Mouse (Mus musculus): ENCODE data around the gene Nedd4. TPM values are rescaled to one million over a fixed set of nuclear protein-coding genes. Genes with fewer than 3 reads are reported as not detected.

Nedd4 gene
- polyA plus RNA-seq, 1 experiment: 215 TPM

- Histone ChIP-seq H3K36me3 (ENCODE audit: control insufficient read depth, insufficient read depth) (no peaks in the 10 kb centered on the region), H3K4me3 (ENCODE audit: insufficient read depth, poor library complexity, severe bottlenecking) (no peak overlapping the region), H3K27me3 (ENCODE audit: control insufficient read depth, insufficient read depth, insufficient read length) (no peaks in the 10 kb centered on the region), H3K79me3 (ENCODE audit: low read depth) (no peaks in the 10 kb centered on the region), H3ac (ENCODE audit: control insufficient read depth, insufficient read length, low read depth) (no peak overlapping the region), H3K79me2 (ENCODE audit: control insufficient read depth, insufficient read depth) (no peaks in the 10 kb centered on the region)
- no peak for TF ChIP-seq FOSL1 (IDR thresholded peaks at IDR 0.05; ENCODE audit: insufficient read depth, low read length, poor library complexity, severe bottlenecking)
- no peak for TF ChIP-seq USF1 (IDR thresholded peaks at IDR 0.05; ENCODE audit: low read depth)
- TF ChIP-seq MYOD1 (IDR thresholded peaks at IDR 0.05; ENCODE audit: control insufficient read depth, insufficient read length, low read depth): no peak
- no peak for TF ChIP-seq CTCF (IDR thresholded peaks at IDR 0.05; ENCODE audit: control insufficient read depth, insufficient read depth, insufficient read length)
- TF ChIP-seq MYOG (IDR thresholded peaks at IDR 0.05; ENCODE audit: control insufficient read depth, extremely low read depth, insufficient read length): no peak
- no peak for TF ChIP-seq MAX (IDR thresholded peaks at IDR 0.05)
- TF ChIP-seq CEBPB (IDR thresholded peaks at IDR 0.05; ENCODE audit: low read depth): no peak
Observed at GRCm38 (mm10) chr9:72627598-72627997, 34.5 kb upstream of the Nedd4 start.

DNA sequence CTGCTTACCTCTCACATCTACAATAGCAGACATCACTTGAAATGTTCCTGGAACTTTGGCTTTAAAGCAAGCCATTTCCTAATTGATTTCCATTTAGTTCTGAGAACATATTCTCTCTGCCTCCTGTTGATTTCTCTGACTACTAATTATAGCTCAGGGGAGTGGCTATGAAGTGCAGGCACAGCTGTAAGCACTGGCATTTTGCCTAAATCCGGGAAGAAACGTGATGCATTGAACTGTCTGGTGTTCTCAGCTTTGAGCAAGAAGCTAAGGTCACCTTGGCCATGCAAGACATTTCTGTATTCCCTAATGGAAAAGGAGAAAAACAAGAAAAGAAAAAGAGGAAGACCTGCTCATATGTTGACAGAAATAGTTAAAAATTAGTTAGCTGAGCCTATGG is 33.6 kb upstream of the Nedd4 start:
- no peaks in the 10 kb centered on the region for H3K79me2 ChIP-seq (ENCODE audit: control insufficient read depth, insufficient read depth)
- no peaks in the 10 kb centered on the region for H3K79me3 ChIP-seq (ENCODE audit: low read depth)
- peak; percentile 55 for TF ChIP-seq MYOD1 (IDR thresholded peaks at IDR 0.05; ENCODE audit: control insufficient read depth, insufficient read length, low read depth)
- TF ChIP-seq FOSL1 (IDR thresholded peaks at IDR 0.05; ENCODE audit: insufficient read depth, low read length, poor library complexity, severe bottlenecking): no peak
- H3K4me3 ChIP-seq (ENCODE audit: insufficient read depth, poor library complexity, severe bottlenecking): no peak overlapping the region
- no peaks in the 10 kb centered on the region for H3K27me3 ChIP-seq (ENCODE audit: control insufficient read depth, insufficient read depth, insufficient read length)
- no peaks in the 10 kb centered on the region for H3K36me3 ChIP-seq (ENCODE audit: control insufficient read depth, insufficient read depth)
- H3ac ChIP-seq (ENCODE audit: control insufficient read depth, insufficient read length, low read depth): no peak overlapping the region

GRCm38 (mm10) chr9:72632198-72632597 is 29.9 kb upstream of the Nedd4 start:
- no peak for TF ChIP-seq MAX (IDR thresholded peaks at IDR 0.05)
- no peak for TF ChIP-seq CEBPB (IDR thresholded peaks at IDR 0.05; ENCODE audit: low read depth)
- TF ChIP-seq CTCF (IDR thresholded peaks at IDR 0.05; ENCODE audit: control insufficient read depth, insufficient read depth, insufficient read length): no peak
- no peak for TF ChIP-seq MYOG (IDR thresholded peaks at IDR 0.05; ENCODE audit: control insufficient read depth, extremely low read depth, insufficient read length)
- no peak for TF ChIP-seq FOSL1 (IDR thresholded peaks at IDR 0.05; ENCODE audit: insufficient read depth, low read length, poor library complexity, severe bottlenecking)
- TF ChIP-seq USF1 (IDR thresholded peaks at IDR 0.05; ENCODE audit: low read depth): no peak
- no peak for TF ChIP-seq MYOD1 (IDR thresholded peaks at IDR 0.05; ENCODE audit: control insufficient read depth, insufficient read length, low read depth)
- no peak overlapping the region for H3ac ChIP-seq (ENCODE audit: control insufficient read depth, insufficient read length, low read depth)
- H3K4me3 ChIP-seq (ENCODE audit: insufficient read depth, poor library complexity, severe bottlenecking): no peak overlapping the region

DNA sequence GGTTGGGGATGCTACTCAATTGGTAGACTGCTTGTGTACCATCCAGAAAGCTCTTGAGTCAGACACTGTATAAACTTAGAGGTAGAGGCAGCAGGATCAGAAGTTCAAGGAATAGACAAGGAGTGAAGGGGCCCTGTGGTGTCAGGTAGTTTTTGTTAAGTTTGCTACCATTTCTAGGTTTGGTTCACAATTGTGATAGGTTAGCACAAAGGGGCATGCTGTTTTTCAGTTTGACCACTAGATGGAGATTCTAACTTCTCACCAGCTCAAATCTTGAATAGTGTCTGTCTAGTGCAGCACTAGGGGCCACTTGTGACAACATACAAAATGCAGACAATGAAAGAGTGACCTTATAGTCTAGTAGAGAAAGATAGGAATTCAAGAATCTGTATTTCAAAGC is 27.0 kb upstream of the Nedd4 start:
- TF ChIP-seq MYOG (IDR thresholded peaks at IDR 0.05; ENCODE audit: control insufficient read depth, extremely low read depth, insufficient read length) (no peak), CEBPB (IDR thresholded peaks at IDR 0.05; ENCODE audit: low read depth) (no peak), CTCF (IDR thresholded peaks at IDR 0.05; ENCODE audit: control insufficient read depth, insufficient read depth, insufficient read length) (peak; percentile 33)
- H3ac ChIP-seq (ENCODE audit: control insufficient read depth, insufficient read length, low read depth): no peak overlapping the region
- H3K79me2 ChIP-seq (ENCODE audit: control insufficient read depth, insufficient read depth): no peaks in the 10 kb centered on the region
- H3K27me3 ChIP-seq (ENCODE audit: control insufficient read depth, insufficient read depth, insufficient read length): no peaks in the 10 kb centered on the region
- no peaks in the 10 kb centered on the region for H3K36me3 ChIP-seq (ENCODE audit: control insufficient read depth, insufficient read depth)
- no peaks in the 10 kb centered on the region for H3K79me3 ChIP-seq (ENCODE audit: low read depth)
- no peak overlapping the region for H3K4me3 ChIP-seq (ENCODE audit: insufficient read depth, poor library complexity, severe bottlenecking)

More at GRCm38 (mm10) chr9:72632198-72632597, 29.9 kb upstream of the Nedd4 start:
- H3K79me3 ChIP-seq (ENCODE audit: low read depth): no peaks in the 10 kb centered on the region
- no peaks in the 10 kb centered on the region for H3K27me3 ChIP-seq (ENCODE audit: control insufficient read depth, insufficient read depth, insufficient read length)
- H3K36me3 ChIP-seq (ENCODE audit: control insufficient read depth, insufficient read depth): no peaks in the 10 kb centered on the region
- H3K79me2 ChIP-seq (ENCODE audit: control insufficient read depth, insufficient read depth): no peaks in the 10 kb centered on the region

- TF ChIP-seq USF1 (IDR thresholded peaks at IDR 0.05; ENCODE audit: low read depth): no peak
- TF ChIP-seq MYOG (IDR thresholded peaks at IDR 0.05; ENCODE audit: control insufficient read depth, extremely low read depth, insufficient read length): no peak
- no peak for TF ChIP-seq CEBPB (IDR thresholded peaks at IDR 0.05; ENCODE audit: low read depth)
- no peak for TF ChIP-seq MAX (IDR thresholded peaks at IDR 0.05)
- no peak for TF ChIP-seq MYOD1 (IDR thresholded peaks at IDR 0.05; ENCODE audit: control insufficient read depth, insufficient read length, low read depth)
- TF ChIP-seq CTCF (IDR thresholded peaks at IDR 0.05; ENCODE audit: control insufficient read depth, insufficient read depth, insufficient read length): no peak
- no peak for TF ChIP-seq FOSL1 (IDR thresholded peaks at IDR 0.05; ENCODE audit: insufficient read depth, low read length, poor library complexity, severe bottlenecking)
- no peaks in the 10 kb centered on the region for H3K27me3 ChIP-seq (ENCODE audit: control insufficient read depth, insufficient read depth, insufficient read length)
- no peak overlapping the region for H3ac ChIP-seq (ENCODE audit: control insufficient read depth, insufficient read length, low read depth)
- H3K4me3 ChIP-seq (ENCODE audit: insufficient read depth, poor library complexity, severe bottlenecking): no peak overlapping the region
- H3K79me3 ChIP-seq (ENCODE audit: low read depth): no peaks in the 10 kb centered on the region
- no peaks in the 10 kb centered on the region for H3K36me3 ChIP-seq (ENCODE audit: control insufficient read depth, insufficient read depth)
- H3K79me2 ChIP-seq (ENCODE audit: control insufficient read depth, insufficient read depth): no peaks in the 10 kb centered on the region
Observed at GRCm38 (mm10) chr9:72636547-72636946, 25.6 kb upstream of the Nedd4 start.

GRCm38 (mm10) chr9:72637243-72637642 is 24.9 kb upstream of the Nedd4 start:
- no peak for TF ChIP-seq CTCF (IDR thresholded peaks at IDR 0.05; ENCODE audit: control insufficient read depth, insufficient read depth, insufficient read length)
- no peak for TF ChIP-seq CEBPB (IDR thresholded peaks at IDR 0.05; ENCODE audit: low read depth)
- no peak for TF ChIP-seq MAX (IDR thresholded peaks at IDR 0.05)
- TF ChIP-seq FOSL1 (IDR thresholded peaks at IDR 0.05; ENCODE audit: insufficient read depth, low read length, poor library complexity, severe bottlenecking): no peak
- no peak for TF ChIP-seq USF1 (IDR thresholded peaks at IDR 0.05; ENCODE audit: low read depth)
- Histone ChIP-seq H3ac (ENCODE audit: control insufficient read depth, insufficient read length, low read depth) (no peak overlapping the region), H3K79me3 (ENCODE audit: low read depth) (no peaks in the 10 kb centered on the region), H3K79me2 (ENCODE audit: control insufficient read depth, insufficient read depth) (no peaks in the 10 kb centered on the region), H3K27me3 (ENCODE audit: control insufficient read depth, insufficient read depth, insufficient read length) (no peaks in the 10 kb centered on the region), H3K36me3 (ENCODE audit: control insufficient read depth, insufficient read depth) (no peaks in the 10 kb centered on the region), H3K4me3 (ENCODE audit: insufficient read depth, poor library complexity, severe bottlenecking) (no peak overlapping the region)
